Mouse (Mus musculus) cerebellum, adult 2 months (tissue): Measurements from ENCODE around the gene Ppp3ca. TPM values are rescaled to one million over a fixed set of nuclear protein-coding genes. Genes with fewer than 3 reads are reported as not detected.

Source experiments
- DNase-seq, 2 experiments: peaks; one replicate each; pipeline ENCODE4 v3.0.0; 2021
- H3K27ac ChIP-seq: fragments of 200-500 bp; 2 replicates; pipeline ENCODE4 v1.5.1; 2012; ENCODE audit warnings: low read length, control low read depth, inconsistent platforms; ENCODE audit not compliant: insufficient read depth
- H3K27me3 ChIP-seq: fragments of 200-500 bp; 2 replicates; pipeline ENCODE4 v1.6.1; 2012; ENCODE audit warnings: inconsistent platforms, mild to moderate bottlenecking, low read length, moderate library complexity; ENCODE audit not compliant: control insufficient read depth, insufficient read depth
- H3K4me1 ChIP-seq: fragments of 200-500 bp; 2 replicates; pipeline ENCODE4 v1.6.1; 2011; ENCODE audit warnings: low read length; ENCODE audit not compliant: control insufficient read depth, insufficient read depth
- H3K4me3 ChIP-seq: fragments of 200-500 bp; replicated peaks from 2 replicates; pipeline ENCODE3; 2011; ENCODE audit warnings: mild to moderate bottlenecking, low read depth, low read length, control low read depth; ENCODE audit not compliant: insufficient read depth
- CTCF ChIP-seq: fragments of 200-500 bp; IDR thresholded peaks from 2 replicates; pipeline ENCODE4 v1.5.1; 2011; ENCODE audit warnings: low read depth, mild to moderate bottlenecking, control low read depth, low read length, moderate library complexity, borderline replicate concordance; ENCODE audit not compliant: insufficient read depth
- POLR2A ChIP-seq: fragments of 200-500 bp; IDR thresholded peaks from 2 replicates; pipeline ENCODE4 v1.6.1; 2011; ENCODE audit warnings: low read length, control low read depth, borderline replicate concordance; ENCODE audit not compliant: insufficient read depth
- WGBS: fragments of 180-500 bp; shearing (Covaris S2); methylation state at CpG from one replicate; pipeline ENCODE4 v1.1.7; 2018; 5-methylcytosine and 5-hydroxymethylcytosine counted together
- polyA plus RNA-seq: library from polyadenylated mRNA; depleted of rRNA; stranded (reverse); fragments of >200 nt; gene quantifications from 2 replicates; pipeline ENCODE4 v1.2.3, GENCODE M21; 2012

The Ppp3ca gene
- polyA plus RNA-seq, 1 experiment: 334 TPM

DNA sequence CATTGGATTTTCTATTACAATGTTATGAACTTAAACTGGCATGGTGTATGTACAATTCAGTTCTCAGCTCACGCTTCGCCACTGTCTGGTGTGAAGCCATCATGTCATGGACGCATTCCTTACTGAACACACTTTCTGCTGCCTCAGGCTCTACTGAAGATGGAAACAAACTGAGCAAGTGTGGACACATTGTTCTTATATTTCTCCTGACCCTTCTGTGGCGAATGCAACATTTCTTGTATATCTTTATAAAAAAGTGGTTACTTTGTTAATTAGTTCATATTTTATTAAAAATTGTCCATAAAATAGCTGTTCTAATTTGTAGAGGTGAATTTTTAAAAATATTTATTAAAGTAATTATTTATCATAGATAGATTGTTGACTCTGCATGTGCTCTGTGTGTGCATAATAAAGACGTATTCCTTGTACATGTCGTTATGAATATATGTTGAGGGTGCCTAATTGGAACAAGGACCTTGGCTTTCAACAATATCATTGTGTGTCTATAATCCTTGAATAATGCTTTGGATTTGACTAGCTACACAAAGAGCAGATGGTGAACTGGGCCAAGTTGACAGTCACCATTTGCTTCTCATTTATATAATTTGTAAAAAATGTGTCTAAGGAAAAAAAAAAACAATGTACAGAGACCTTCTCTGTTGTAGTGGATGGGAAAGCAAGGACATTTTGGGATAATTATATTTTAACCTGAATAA, 79.0 kb downstream of the Ppp3ca start:
- H3K27me3 ChIP-seq: no peaks in the 10 kb centered on the region
- peak in 1 of 2 experiments; percentile 64 for DNase-seq
- H3K27ac ChIP-seq: 0 out of 2 replicates have a peak overlapping the region, but pooled peaks have one; percentile 47
- peaks cover 42% of the 10 kb centered on the region for H3K4me1 ChIP-seq
- 47% methylated on average over 6 of the region's 6 CpGs for WGBS
- no peak overlapping the region for H3K4me3 ChIP-seq
- no peak for TF ChIP-seq POLR2A
- no peak for TF ChIP-seq CTCF

DNA sequence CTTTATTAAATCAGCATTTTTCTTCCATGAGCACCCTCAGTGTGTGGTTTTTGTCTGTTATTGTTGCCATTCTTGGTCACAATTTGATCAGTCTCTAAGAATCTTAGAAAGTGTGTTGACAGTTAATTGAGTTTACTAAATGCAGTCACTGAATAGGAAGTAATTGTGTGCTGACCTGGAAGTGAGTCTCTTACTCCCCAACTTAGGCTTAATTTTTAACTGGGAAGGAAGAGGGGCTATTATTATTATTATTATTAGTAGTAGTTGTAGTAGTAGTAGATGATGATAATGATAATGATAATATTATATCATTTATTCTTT, 79.5 kb downstream of the Ppp3ca start:
- Histone ChIP-seq H3K27me3 (no peaks in the 10 kb centered on the region), H3K27ac (no peak overlapping the region), H3K4me1 (peaks cover 39% of the 10 kb centered on the region), H3K4me3 (no peak overlapping the region)
- no peak for DNase-seq
- no peak for TF ChIP-seq POLR2A
- no peak for TF ChIP-seq CTCF

DNA sequence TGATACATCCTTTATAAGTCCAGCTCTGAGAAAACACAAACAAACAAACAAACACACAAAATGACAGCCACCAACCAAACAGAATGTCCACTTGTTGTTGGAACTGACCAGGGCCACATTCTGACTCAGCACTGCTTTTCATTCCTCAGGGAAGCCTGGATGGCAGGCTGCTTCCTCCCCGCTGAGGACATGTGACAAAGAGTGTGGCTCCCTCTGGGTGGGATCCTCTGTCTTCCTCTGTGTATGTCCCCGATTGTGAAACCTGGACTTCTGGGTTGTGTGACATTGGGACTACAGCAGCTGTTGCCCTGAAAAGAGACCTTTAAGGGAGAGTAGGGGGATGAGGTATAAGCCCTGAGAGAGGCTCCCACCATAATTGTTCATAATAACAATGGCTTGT, 80.0 kb downstream of the Ppp3ca start:
- H3K27ac ChIP-seq: peak overlapping the region; percentile 79
- no peak for TF ChIP-seq POLR2A
- no peak for TF ChIP-seq CTCF
- WGBS: 5% methylated on average over 2 of the region's 2 CpGs

DNA sequence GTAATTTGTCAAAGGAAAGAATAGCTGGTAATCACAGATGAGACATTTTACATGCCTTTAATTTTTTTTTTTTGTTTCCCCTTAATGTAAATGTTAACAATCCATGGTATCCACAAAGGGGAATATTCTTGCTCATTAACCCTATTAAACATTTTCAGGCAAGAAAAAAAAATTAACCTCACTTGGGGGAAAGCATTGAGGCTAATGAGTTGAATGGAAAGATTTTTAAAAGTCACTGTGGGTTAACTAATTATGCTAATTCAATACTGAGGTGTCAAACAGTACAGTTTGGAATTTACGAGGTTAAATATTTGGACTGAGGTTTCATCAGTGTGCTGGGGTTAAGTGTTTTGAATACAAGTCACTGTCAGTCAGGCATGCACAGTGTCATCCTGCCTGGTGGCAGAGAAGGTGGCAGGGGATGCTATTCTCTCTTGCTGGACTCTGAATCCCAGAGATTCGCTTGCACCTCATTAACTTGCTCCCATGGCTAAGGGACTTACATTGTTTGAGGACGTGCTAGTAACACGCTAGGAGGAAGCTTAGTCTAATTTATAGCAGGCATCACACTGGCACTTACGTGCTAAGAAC, 82.3 kb downstream of the Ppp3ca start:
- 30% methylated on average over 5 of the region's 5 CpGs for WGBS
- TF ChIP-seq CTCF: no peak
- TF ChIP-seq POLR2A: no peak
- no peak for DNase-seq
- no peaks in the 10 kb centered on the region for H3K27me3 ChIP-seq
- no peak overlapping the region for H3K27ac ChIP-seq
- peaks cover 35% of the 10 kb centered on the region for H3K4me1 ChIP-seq
- H3K4me3 ChIP-seq: no peak overlapping the region

More for the DNA sequence above, 80.0 kb downstream of the Ppp3ca start:
- no peak for DNase-seq
- peaks cover 39% of the 10 kb centered on the region for H3K4me1 ChIP-seq
- no peak overlapping the region for H3K4me3 ChIP-seq
- no peaks in the 10 kb centered on the region for H3K27me3 ChIP-seq

DNA sequence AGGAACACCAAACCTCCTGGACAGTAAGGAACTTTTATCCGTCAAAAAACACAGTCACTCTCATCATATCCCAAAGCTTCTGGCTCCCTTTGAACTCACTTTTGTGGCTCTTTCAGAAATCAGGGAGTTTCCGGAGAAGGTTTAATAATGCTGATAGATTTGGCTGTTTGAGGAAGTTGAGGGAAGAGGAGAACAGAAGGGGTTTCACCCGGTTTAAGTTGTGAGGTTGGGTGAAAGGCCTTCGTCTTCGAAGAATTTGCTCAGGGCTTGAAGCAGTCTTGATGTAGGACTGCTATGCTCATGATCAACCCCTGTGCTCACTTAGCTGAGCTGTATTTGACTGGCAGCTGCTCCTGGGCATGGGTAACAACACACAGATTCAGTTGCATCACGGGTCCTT, 86.2 kb downstream of the Ppp3ca start:
- whole genome bisulfite sequencing: 77% methylated on average over 6 of the region's 6 CpGs
- Histone ChIP-seq H3K27ac (no peak overlapping the region), H3K4me3 (no peak overlapping the region), H3K4me1 (peaks cover 21% of the 10 kb centered on the region), H3K27me3 (no peaks in the 10 kb centered on the region)
- TF ChIP-seq CTCF (no peak), POLR2A (no peak)
- no peak for DNase-seq

DNA sequence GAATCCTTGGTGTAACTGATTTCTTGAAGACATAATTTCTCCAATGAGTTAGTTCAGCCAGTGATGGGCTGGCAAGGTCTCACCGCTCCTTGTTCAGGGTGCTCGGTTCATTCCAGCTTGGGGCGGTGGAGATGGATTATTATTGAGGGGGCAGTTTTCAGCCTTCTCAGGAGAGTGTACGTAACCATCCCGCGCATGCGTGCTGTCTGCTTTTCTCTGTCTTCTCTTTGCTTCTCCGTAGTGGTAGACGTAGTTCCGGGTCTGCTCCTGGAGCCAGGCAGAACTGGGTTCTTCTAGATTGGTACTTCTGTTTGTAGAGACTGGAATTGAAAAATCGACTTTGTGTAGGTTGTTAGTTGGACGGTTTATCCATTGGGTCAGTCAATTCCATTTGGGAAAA, 89.5 kb downstream of the Ppp3ca start:
- 90% methylated on average over 12 of the region's 12 CpGs for WGBS
- Histone ChIP-seq H3K4me1 (peaks cover 18% of the 10 kb centered on the region), H3K27me3 (no peaks in the 10 kb centered on the region), H3K27ac (no peak overlapping the region), H3K4me3 (no peak overlapping the region)
- TF ChIP-seq POLR2A: no peak
- TF ChIP-seq CTCF: no peak
- DNase-seq: no peak

DNA sequence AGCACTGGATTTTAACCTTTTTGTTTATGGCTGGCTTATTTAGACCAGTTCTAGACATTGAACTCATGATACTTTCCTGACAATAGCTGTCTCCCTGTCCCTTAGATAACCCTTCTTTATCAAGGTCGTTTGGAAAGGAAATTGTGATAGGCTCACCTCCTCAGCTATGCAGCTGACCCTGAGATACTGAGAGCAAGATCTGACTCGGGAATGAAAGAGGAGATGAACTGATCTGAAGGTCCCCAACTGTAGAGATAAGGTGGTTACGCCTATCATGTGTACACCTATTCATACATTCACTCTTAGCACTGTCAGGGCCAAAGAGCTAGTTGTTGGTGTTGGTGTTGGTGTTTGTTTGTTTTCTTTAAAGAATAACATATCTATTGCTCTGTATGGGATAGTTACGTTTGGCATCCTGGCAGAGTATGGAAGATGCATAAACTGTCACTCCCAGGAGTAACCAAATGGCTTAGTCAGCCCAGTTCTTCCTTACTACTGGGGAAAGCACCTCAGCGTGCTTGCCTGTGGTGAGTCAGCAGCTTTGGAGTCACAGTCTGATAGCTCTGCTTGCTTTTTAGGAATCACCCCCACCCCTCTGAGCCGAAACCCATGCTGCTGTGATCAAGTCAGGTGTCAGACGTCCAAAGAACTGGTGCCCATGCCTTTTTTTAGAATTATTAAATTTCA, 91.5 kb downstream of the Ppp3ca start:
- Histone ChIP-seq H3K4me3 (no peak overlapping the region), H3K4me1 (peaks cover 16% of the 10 kb centered on the region), H3K27me3 (no peaks in the 10 kb centered on the region), H3K27ac (no peak overlapping the region)
- 50% methylated on average over 7 of the region's 7 CpGs for WGBS
- TF ChIP-seq POLR2A (no peak), CTCF (no peak)
- no peak for DNase-seq

DNA sequence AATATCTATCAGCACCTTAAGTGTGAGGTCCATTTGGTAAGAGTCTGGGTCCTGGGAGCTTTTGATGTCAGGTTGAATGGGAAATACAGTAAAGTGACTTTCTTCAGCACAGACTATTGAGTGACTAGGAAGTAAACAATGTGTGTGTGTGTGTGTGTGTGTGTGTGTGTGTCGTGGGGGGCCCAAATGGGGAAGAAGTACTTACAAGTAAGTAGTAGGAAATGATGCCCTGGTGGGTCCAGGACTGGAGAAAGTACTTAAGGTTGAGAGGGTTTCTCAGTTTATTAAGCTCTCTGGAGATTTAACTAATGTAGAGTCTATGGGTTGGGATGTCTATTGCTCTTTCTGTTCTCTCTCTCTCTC, 92.0 kb downstream of the Ppp3ca start:
- H3K4me1 ChIP-seq: peaks cover 15% of the 10 kb centered on the region
- H3K27ac ChIP-seq: no peak overlapping the region
- WGBS: 90% methylated on average over 1 of the region's 1 CpGs
- H3K27me3 ChIP-seq: no peaks in the 10 kb centered on the region
- H3K4me3 ChIP-seq: no peak overlapping the region
- no peak for TF ChIP-seq CTCF
- no peak for TF ChIP-seq POLR2A
- no peak for DNase-seq
